Mouse (Mus musculus) erythroblast, embryonic 14.5 days (primary cell): ENCODE results near the gene Utp6.

Source experiments
- GATA1 ChIP-seq: IDR thresholded peaks from 2 replicates; pipeline ENCODE4 v1.6.1; 2012; ENCODE audit warnings: low read length, inconsistent platforms, mixed read lengths
- TAL1 ChIP-seq: IDR thresholded peaks from 3 replicates; pipeline ENCODE4 v1.6.1; 2012; ENCODE audit warnings: low read length, inconsistent platforms, mixed read lengths

DNA sequence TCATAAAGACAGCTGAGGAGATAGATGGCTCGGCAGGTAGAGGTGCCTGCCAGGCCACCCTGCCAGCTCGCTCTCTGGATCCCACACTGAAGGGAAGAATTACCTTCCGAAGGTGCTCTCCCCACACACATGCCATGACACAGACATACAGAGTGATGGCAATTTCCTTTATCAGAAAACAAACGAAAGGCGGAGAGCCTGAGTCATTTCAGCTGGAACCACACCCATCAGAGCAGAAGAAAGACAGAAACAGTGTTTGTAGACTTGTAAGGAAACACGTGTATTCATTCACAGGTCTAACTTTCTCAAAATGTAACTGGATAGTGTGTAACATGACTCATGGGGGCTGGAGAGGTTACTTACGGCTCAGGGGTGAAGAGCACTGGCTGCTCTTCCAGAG is 18.6 kb downstream of the Utp6 start:
- TF ChIP-seq GATA1 (no peak), TAL1 (no peak)
